Mouse (Mus musculus) liver, embryonic 12.5 days (tissue): ENCODE results near the gene Grin3a. TPM values are rescaled to one million over a fixed set of nuclear protein-coding genes. Genes with fewer than 3 reads are reported as not detected.
A peak's percentile ranks its signal among the peaks of the same experiment; 100 is the strongest.

Experiments
- ATAC-seq: fragments of 200-750 bp; cut with Nextera tagmentation; 2 replicates; pipeline ENCODE4 v1.8.0; 2017; ENCODE audit warnings: moderate number of reproducible peaks, mild to moderate bottlenecking, moderate library complexity
- H3K27ac ChIP-seq: fragments of 300-500 bp; sonication (generic); 2 replicates; pipeline ENCODE4 v1.5.1; 2016; ENCODE audit warnings: mild to moderate bottlenecking
- H3K27me3 ChIP-seq: fragments of 300-500 bp; sonication (generic); replicated peaks from 2 replicates; pipeline ENCODE4 v1.6.1; 2016; ENCODE audit warnings: mild to moderate bottlenecking, moderate library complexity
- H3K36me3 ChIP-seq: fragments of 300-500 bp; sonication (generic); 2 replicates; pipeline ENCODE4 v1.6.1; 2016; ENCODE audit warnings: mild to moderate bottlenecking, moderate library complexity
- H3K4me1 ChIP-seq: fragments of 300-500 bp; sonication (generic); 2 replicates; pipeline ENCODE4 v1.6.1; 2016
- H3K4me2 ChIP-seq: fragments of 300-500 bp; sonication (generic); 2 replicates; pipeline ENCODE4 v1.6.1; 2016; ENCODE audit warnings: mild to moderate bottlenecking, moderate library complexity
- H3K4me3 ChIP-seq: fragments of 300-500 bp; sonication (generic); 2 replicates; pipeline ENCODE4 v1.5.1; 2016; ENCODE audit warnings: mild to moderate bottlenecking, moderate library complexity
- H3K9ac ChIP-seq: fragments of 300-500 bp; sonication (generic); 2 replicates; pipeline ENCODE4 v1.6.1; 2016; ENCODE audit warnings: mild to moderate bottlenecking, moderate library complexity
- H3K9me3 ChIP-seq: fragments of 300-500 bp; sonication (generic); replicated peaks from 2 replicates; pipeline ENCODE4 v1.6.1; 2016; ENCODE audit warnings: mild to moderate bottlenecking, moderate library complexity
- WGBS: fragments of 180-500 bp; shearing (Covaris S2); methylation state at CpG from one replicate; pipeline ENCODE4 v1.1.7; 2016; ENCODE audit not compliant: insufficient replicate concordance; 5-methylcytosine and 5-hydroxymethylcytosine counted together
- polyA plus RNA-seq: library from polyadenylated mRNA; unstranded; fragments of >200 nt; fragmentation: Nextera tagmentation; extraction: Ambion mirVana; gene quantifications from 2 replicates; pipeline ENCODE4 v1.2.1, GENCODE M21; 2016

Grin3a gene
- polyA plus RNA-seq: 0.11 and 0.23 TPM in 2 replicates

GRCm38 (mm10) chr4:49845612-49845985 is at the start of gene Grin3a:
Gene Grin3a (minus strand): TSS chr4:49845744.
- under 1% methylated on average over 25 of the region's 25 CpGs for WGBS

GRCm38 (mm10) chr4:49891835-49892301 is 46.3 kb upstream of the Grin3a start:
- Histone ChIP-seq H3K36me3 (no peaks in the 10 kb centered on the region), H3K27ac (no peak overlapping the region), H3K4me2 (no peak overlapping the region), H3K4me1 (no peaks in the 10 kb centered on the region), H3K9me3 (no peaks in the 10 kb centered on the region), H3K27me3 (no peaks in the 10 kb centered on the region), H3K4me3 (no peak overlapping the region), H3K9ac (no peak overlapping the region)
- 21% methylated on average over 4 of the region's 4 CpGs for WGBS
- ATAC-seq: no peak

More at GRCm38 (mm10) chr4:49845612-49845985, at the start of gene Grin3a:
- peak within 1 kb of the TSS; percentile 44 for H3K4me3 ChIP-seq
- H3K36me3 ChIP-seq: no peaks in the 10 kb centered on the region
- H3K9ac ChIP-seq: no peak within 1 kb of the TSS
- no peaks in the 10 kb centered on the region for H3K9me3 ChIP-seq
- no peaks in the 10 kb centered on the region for H3K4me1 ChIP-seq
- peaks cover 50% of the 10 kb centered on the region for H3K27me3 ChIP-seq
- ATAC-seq: no peak
- H3K27ac ChIP-seq: no peak within 1 kb of the TSS
- peak within 1 kb of the TSS; percentile 62 for H3K4me2 ChIP-seq

GRCm38 (mm10) chr4:49877084-49877483 is 31.5 kb upstream of the Grin3a start:
- Histone ChIP-seq H3K27ac (no peak overlapping the region), H3K9me3 (no peaks in the 10 kb centered on the region), H3K27me3 (no peaks in the 10 kb centered on the region), H3K9ac (no peak overlapping the region), H3K4me3 (no peak overlapping the region), H3K4me2 (no peak overlapping the region), H3K4me1 (no peaks in the 10 kb centered on the region), H3K36me3 (no peaks in the 10 kb centered on the region)
- 56% methylated on average over 3 of the region's 3 CpGs for WGBS
- no peak for ATAC-seq

GRCm38 (mm10) chr4:49860611-49861010 is 15.1 kb upstream of the Grin3a start:
- Histone ChIP-seq H3K27ac (no peak overlapping the region), H3K4me2 (no peak overlapping the region), H3K9ac (no peak overlapping the region), H3K9me3 (no peaks in the 10 kb centered on the region), H3K27me3 (no peaks in the 10 kb centered on the region), H3K4me1 (no peaks in the 10 kb centered on the region), H3K36me3 (no peaks in the 10 kb centered on the region), H3K4me3 (no peak overlapping the region)
- 64% methylated on average over 2 of the region's 2 CpGs for WGBS
- ATAC-seq: no peak

- H3K36me3 ChIP-seq: no peaks in the 10 kb centered on the region
- no peaks in the 10 kb centered on the region for H3K9me3 ChIP-seq
- no peaks in the 10 kb centered on the region for H3K4me1 ChIP-seq
- peak overlapping the region; percentile 44 for H3K4me3 ChIP-seq
- no peak overlapping the region for H3K27ac ChIP-seq
- H3K27me3 ChIP-seq: peaks cover 50% of the 10 kb centered on the region
- no peak overlapping the region for H3K9ac ChIP-seq
- ATAC-seq: no peak
- peak overlapping the region; percentile 62 for H3K4me2 ChIP-seq
- WGBS: 2% methylated on average over 61 of the region's 63 CpGs
Observed at GRCm38 (mm10) chr4:49844828-49845611, 524 bp downstream of the Grin3a start.

GRCm38 (mm10) chr4:49844274-49844827 is 1.2 kb downstream of the Grin3a start:
- WGBS: 4% methylated on average over 33 of the region's 33 CpGs
- Histone ChIP-seq H3K27me3 (peaks cover 50% of the 10 kb centered on the region), H3K36me3 (no peaks in the 10 kb centered on the region), H3K9ac (no peak overlapping the region), H3K4me3 (peak overlapping the region; percentile 44; the same call in 1 of the 2 replicates), H3K4me2 (peak overlapping the region; percentile 62), H3K27ac (no peak overlapping the region), H3K9me3 (no peaks in the 10 kb centered on the region), H3K4me1 (no peaks in the 10 kb centered on the region)
- no peak for ATAC-seq

GRCm38 (mm10) chr4:49843787-49844186 is 1.8 kb downstream of the Grin3a start:
- no peak overlapping the region for H3K4me2 ChIP-seq
- H3K4me3 ChIP-seq: no peak overlapping the region
- H3K27me3 ChIP-seq: peaks cover 50% of the 10 kb centered on the region
- H3K9ac ChIP-seq: no peak overlapping the region
- WGBS: 17% methylated on average over 6 of the region's 6 CpGs
- ATAC-seq: no peak
- H3K27ac ChIP-seq: no peak overlapping the region
- no peaks in the 10 kb centered on the region for H3K4me1 ChIP-seq
- H3K9me3 ChIP-seq: no peaks in the 10 kb centered on the region
- no peaks in the 10 kb centered on the region for H3K36me3 ChIP-seq

GRCm38 (mm10) chr4:49832035-49832434 is 13.5 kb downstream of the Grin3a start:
- Histone ChIP-seq H3K27ac (no peak overlapping the region), H3K27me3 (no peaks in the 10 kb centered on the region), H3K4me2 (no peak overlapping the region), H3K4me1 (no peaks in the 10 kb centered on the region), H3K4me3 (no peak overlapping the region), H3K9ac (no peak overlapping the region), H3K36me3 (no peaks in the 10 kb centered on the region), H3K9me3 (no peaks in the 10 kb centered on the region)
- no peak for ATAC-seq

GRCm38 (mm10) chr4:49813852-49814251 is 31.7 kb downstream of the Grin3a start:
- WGBS: 57% methylated on average over 3 of the region's 3 CpGs
- ATAC-seq: no peak
- Histone ChIP-seq H3K27me3 (no peaks in the 10 kb centered on the region), H3K9ac (no peak overlapping the region), H3K4me3 (no peak overlapping the region), H3K4me2 (no peak overlapping the region), H3K4me1 (no peaks in the 10 kb centered on the region), H3K27ac (no peak overlapping the region), H3K36me3 (no peaks in the 10 kb centered on the region), H3K9me3 (no peaks in the 10 kb centered on the region)

- no peaks in the 10 kb centered on the region for H3K4me1 ChIP-seq
- no peaks in the 10 kb centered on the region for H3K9me3 ChIP-seq
- no peak overlapping the region for H3K4me3 ChIP-seq
Observed at GRCm38 (mm10) chr4:49806791-49807190, 38.8 kb downstream of the Grin3a start.

GRCm38 (mm10) chr4:49799338-49799737 is 46.2 kb downstream of the Grin3a start:
- H3K9me3 ChIP-seq: no peaks in the 10 kb centered on the region; the same call in 1 of the 2 replicates
- H3K27ac ChIP-seq: no peak overlapping the region
- no peaks in the 10 kb centered on the region for H3K4me1 ChIP-seq
- WGBS: 64% methylated on average over 2 of the region's 2 CpGs
- no peaks in the 10 kb centered on the region for H3K27me3 ChIP-seq
- ATAC-seq: no peak
- H3K36me3 ChIP-seq: no peaks in the 10 kb centered on the region
- H3K4me3 ChIP-seq: no peak overlapping the region
- no peak overlapping the region for H3K9ac ChIP-seq
- no peak overlapping the region for H3K4me2 ChIP-seq

More at GRCm38 (mm10) chr4:49806791-49807190, 38.8 kb downstream of the Grin3a start:
- Histone ChIP-seq H3K27ac (no peak overlapping the region), H3K4me2 (no peak overlapping the region), H3K27me3 (no peaks in the 10 kb centered on the region), H3K36me3 (no peaks in the 10 kb centered on the region), H3K9ac (no peak overlapping the region)
- ATAC-seq: no peak

- H3K27ac ChIP-seq: no peak overlapping the region
- H3K36me3 ChIP-seq: no peaks in the 10 kb centered on the region
- no peaks in the 10 kb centered on the region for H3K27me3 ChIP-seq
- WGBS: 63% methylated on average over 2 of the region's 2 CpGs
- no peak overlapping the region for H3K4me3 ChIP-seq
- no peak overlapping the region for H3K9ac ChIP-seq
- no peak overlapping the region for H3K4me2 ChIP-seq
- no peaks in the 10 kb centered on the region for H3K4me1 ChIP-seq
- H3K9me3 ChIP-seq: no peaks in the 10 kb centered on the region
- ATAC-seq: no peak
Observed at GRCm38 (mm10) chr4:49788971-49789370, 56.6 kb downstream of the Grin3a start.
